Mouse (Mus musculus): ENCODE measurements around the gene Prcc. TPM values are rescaled to one million over a fixed set of nuclear protein-coding genes. Genes with fewer than 3 reads are reported as not detected.
"Not testable (repeated sequence)": the region's sequence is repeated elsewhere in the genome, so short reads cannot be mapped to it uniquely, and the experiment has no call there.

Prcc gene
- polyA plus RNA-seq, 2 experiments = 15.8 to 48.5 TPM

- ATAC-seq (ENCODE audit: low FRiP score, low read depth) (no peak), DNase-seq (ENCODE audit: low spot score) (no peak)
- no peaks in the 10 kb centered on the region for H3K9me3 ChIP-seq (ENCODE audit: control insufficient read depth, low read length)
- no peak overlapping the region for H3K9ac ChIP-seq (ENCODE audit: low read depth, low read length, severe bottlenecking)
- WGBS = 85% methylated on average over 7 of the region's 7 CpGs
- no peak overlapping the region for H3K4me2 ChIP-seq (replicated peaks; ENCODE audit: low read depth, low read length, severe bottlenecking)
- no peak overlapping the region for H3K4me3 ChIP-seq (replicated peaks; ENCODE audit: low read length)
- no peaks in the 10 kb centered on the region for H3K4me1 ChIP-seq (ENCODE audit: control insufficient read depth, insufficient read depth, low read length)
- no peaks in the 10 kb centered on the region for H3K27me3 ChIP-seq (ENCODE audit: control insufficient read depth, insufficient read depth, low read length)
- TF ChIP-seq POLR2A (IDR thresholded peaks at IDR 0.05; ENCODE audit: borderline replicate concordance, extremely low read depth, insufficient read depth, insufficient read length) = no peak
- H3K27ac ChIP-seq (replicated peaks; ENCODE audit: low read depth, low read length) = no peak overlapping the region
- no peaks in the 10 kb centered on the region for H3K36me3 ChIP-seq (ENCODE audit: control insufficient read depth, insufficient read depth, low read length)
Measured at GRCm38 (mm10) chr3:87832109-87832859, 53.1 kb downstream of the Prcc start.

GRCm38 (mm10) chr3:87829025-87829424, 56.4 kb downstream of the Prcc start:
- H3K4me1 ChIP-seq (ENCODE audit: control insufficient read depth, insufficient read depth, low read length) = no peaks in the 10 kb centered on the region
- no peaks in the 10 kb centered on the region for H3K36me3 ChIP-seq (ENCODE audit: control insufficient read depth, insufficient read depth, low read length)
- TF ChIP-seq POLR2A (IDR thresholded peaks at IDR 0.05; ENCODE audit: borderline replicate concordance, extremely low read depth, insufficient read depth, insufficient read length) = no peak
- DNase-seq (ENCODE audit: low spot score) (no peak), ATAC-seq (ENCODE audit: low FRiP score, low read depth) (no peak)
- no peaks in the 10 kb centered on the region for H3K27me3 ChIP-seq (ENCODE audit: control insufficient read depth, insufficient read depth, low read length)
- WGBS = 54% methylated on average over 10 of the region's 10 CpGs
- no peak overlapping the region for H3K4me2 ChIP-seq (replicated peaks; ENCODE audit: low read depth, low read length, severe bottlenecking)
- no peaks in the 10 kb centered on the region for H3K9me3 ChIP-seq (ENCODE audit: control insufficient read depth, low read length)
- no peak overlapping the region for H3K9ac ChIP-seq (ENCODE audit: low read depth, low read length, severe bottlenecking)
- H3K27ac ChIP-seq (replicated peaks; ENCODE audit: low read depth, low read length) = no peak overlapping the region
- no peak overlapping the region for H3K4me3 ChIP-seq (replicated peaks; ENCODE audit: low read length)

GRCm38 (mm10) chr3:87828435-87828834, 57.0 kb downstream of the Prcc start:
- WGBS = 50% methylated on average over 4 of the region's 4 CpGs
- no peak for ATAC-seq (ENCODE audit: low FRiP score, low read depth)

GRCm38 (mm10) chr3:87824206-87824605, 61.2 kb downstream of the Prcc start, which contains the start of gene Pear1:
Gene Pear1 (minus strand): TSS chr3:87824306.
- H3K36me3 ChIP-seq (ENCODE audit: control insufficient read depth, insufficient read depth, low read length); H3K4me2 ChIP-seq (replicated peaks; ENCODE audit: low read depth, low read length, severe bottlenecking); H3K9ac ChIP-seq (ENCODE audit: low read depth, low read length, severe bottlenecking); H3K27me3 ChIP-seq (ENCODE audit: control insufficient read depth, insufficient read depth, low read length); H3K4me3 ChIP-seq (replicated peaks; ENCODE audit: low read length); H3K4me1 ChIP-seq (ENCODE audit: control insufficient read depth, insufficient read depth, low read length); DNase-seq (ENCODE audit: low spot score); H3K27ac ChIP-seq (replicated peaks; ENCODE audit: low read depth, low read length); H3K9me3 ChIP-seq (ENCODE audit: control insufficient read depth, low read length); ATAC-seq (ENCODE audit: low FRiP score, low read depth): not testable (repeated sequence)
- 90% methylated on average over 1 of the region's 1 CpGs for WGBS

More at GRCm38 (mm10) chr3:87828435-87828834, 57.0 kb downstream of the Prcc start:
- no peak for TF ChIP-seq POLR2A (IDR thresholded peaks at IDR 0.05; ENCODE audit: borderline replicate concordance, extremely low read depth, insufficient read depth, insufficient read length)
- no peak overlapping the region for H3K4me2 ChIP-seq (replicated peaks; ENCODE audit: low read depth, low read length, severe bottlenecking)
- H3K9ac ChIP-seq (ENCODE audit: low read depth, low read length, severe bottlenecking) = no peak overlapping the region
- H3K9me3 ChIP-seq (ENCODE audit: control insufficient read depth, low read length) = no peaks in the 10 kb centered on the region
- DNase-seq (ENCODE audit: low spot score) = no peak
- no peak overlapping the region for H3K4me3 ChIP-seq (replicated peaks; ENCODE audit: low read length)
- H3K4me1 ChIP-seq (ENCODE audit: control insufficient read depth, insufficient read depth, low read length) = no peaks in the 10 kb centered on the region
- H3K27ac ChIP-seq (replicated peaks; ENCODE audit: low read depth, low read length) = no peak overlapping the region
- no peaks in the 10 kb centered on the region for H3K36me3 ChIP-seq (ENCODE audit: control insufficient read depth, insufficient read depth, low read length)
- H3K27me3 ChIP-seq (ENCODE audit: control insufficient read depth, insufficient read depth, low read length) = no peaks in the 10 kb centered on the region

- ATAC-seq (ENCODE audit: low FRiP score, low read depth) = no peak
- no peak for DNase-seq (ENCODE audit: low spot score)
- no peak for TF ChIP-seq POLR2A (IDR thresholded peaks at IDR 0.05; ENCODE audit: borderline replicate concordance, extremely low read depth, insufficient read depth, insufficient read length)
Measured at GRCm38 (mm10) chr3:87818226-87818625, 67.2 kb downstream of the Prcc start.

More at GRCm38 (mm10) chr3:87818226-87818625, 67.2 kb downstream of the Prcc start:
- Histone ChIP-seq H3K27ac (replicated peaks; ENCODE audit: low read depth, low read length) (no peak overlapping the region), H3K9me3 (ENCODE audit: control insufficient read depth, low read length) (no peaks in the 10 kb centered on the region), H3K9ac (ENCODE audit: low read depth, low read length, severe bottlenecking) (no peak overlapping the region), H3K4me2 (replicated peaks; ENCODE audit: low read depth, low read length, severe bottlenecking) (no peak overlapping the region), H3K4me1 (ENCODE audit: control insufficient read depth, insufficient read depth, low read length) (no peaks in the 10 kb centered on the region), H3K27me3 (ENCODE audit: control insufficient read depth, insufficient read depth, low read length) (no peaks in the 10 kb centered on the region), H3K36me3 (ENCODE audit: control insufficient read depth, insufficient read depth, low read length) (no peaks in the 10 kb centered on the region), H3K4me3 (replicated peaks; ENCODE audit: low read length) (no peak overlapping the region)
- 70% methylated on average over 12 of the region's 12 CpGs for WGBS

Measured in limb, embryonic 14.5 days (tissue).